Mouse (Mus musculus): ENCODE measurements around the gene 1700088E04Rik. TPM values are rescaled to one million over a fixed set of nuclear protein-coding genes. Genes with fewer than 3 reads are reported as not detected.

The 1700088E04Rik gene
- total RNA-seq, 2 experiments from 2014 or later, result 7.3 to 10.8 TPM

GRCm38 (mm10) chr15:79100391-79100790 lies 40.7 kb downstream of the 1700088E04Rik start:
- no peak for DNase-seq (ENCODE audit: low spot score in 2 of 2)

- no peak for DNase-seq (ENCODE audit: low spot score in 2 of 2)
Observed at GRCm38 (mm10) chr15:79099456-79099855, 41.6 kb downstream of the 1700088E04Rik start.

- no peak for DNase-seq (ENCODE audit: low spot score in 2 of 2)
Observed at GRCm38 (mm10) chr15:79098868-79099267, 42.2 kb downstream of the 1700088E04Rik start.

- no peak for DNase-seq (ENCODE audit: low spot score in 2 of 2)
Observed at GRCm38 (mm10) chr15:79098220-79098619, 42.8 kb downstream of the 1700088E04Rik start.

GRCm38 (mm10) chr15:79097611-79098025 lies 43.4 kb downstream of the 1700088E04Rik start:
- peak; percentile 24 to 26 for DNase-seq (ENCODE audit: low spot score in 2 of 2)

- no peak for DNase-seq (ENCODE audit: low spot score in 2 of 2)
Observed at GRCm38 (mm10) chr15:79097135-79097534, 43.9 kb downstream of the 1700088E04Rik start.

GRCm38 (mm10) chr15:79096556-79096955 lies 44.5 kb downstream of the 1700088E04Rik start:
- no peak for DNase-seq (ENCODE audit: low spot score in 2 of 2)

GRCm38 (mm10) chr15:79095483-79095882 lies 45.6 kb downstream of the 1700088E04Rik start:
- DNase-seq (ENCODE audit: low spot score in 2 of 2), result no peak

GRCm38 (mm10) chr15:79093083-79093839 lies 47.8 kb downstream of the 1700088E04Rik start:
- peak; percentile 28 to 36 for DNase-seq (ENCODE audit: low spot score in 2 of 2)

- no peak for DNase-seq (ENCODE audit: low spot score in 2 of 2)
Observed at GRCm38 (mm10) chr15:79092284-79092683, 48.8 kb downstream of the 1700088E04Rik start.

GRCm38 (mm10) chr15:79079567-79079966 lies 61.5 kb downstream of the 1700088E04Rik start:
- DNase-seq (ENCODE audit: low spot score in 2 of 2), result no peak

Other genes with a start within 250 kb of the 1700088E04Rik start
- gene Gm49510, start 241.6 kb downstream of the 1700088E04Rik start, total RNA-seq (2021), result under 1 TPM in 1 of 2 experiments, not detected in 1; 0.52 TPM
- 10 to 100 TPM; 33.8 to 39.9 TPM for gene Sh3bp1, start 241.5 kb downstream of the 1700088E04Rik start, total RNA-seq (2021)
- gene Pdxp, start 227.3 kb downstream of the 1700088E04Rik start, total RNA-seq (2021), result 100 to 1,000 TPM; 178 to 191 TPM
- 10 to 100 TPM; 26.4 to 26.8 TPM for gene Lgals1, start 214.5 kb downstream of the 1700088E04Rik start, total RNA-seq (2021)
- 10 to 100 TPM; 37.3 to 44.0 TPM for gene Nol12, start 206.3 kb downstream of the 1700088E04Rik start, total RNA-seq (2021)
- gene Triobp, start 193.5 kb downstream of the 1700088E04Rik start, total RNA-seq (2021), result 10 to 100 TPM; 11.0 to 11.3 TPM
- 10 to 100 TPM; 79.6 to 93.8 TPM for gene H1f0, start 112.8 kb downstream of the 1700088E04Rik start, total RNA-seq (2021)
- under 1 TPM; 0.82 to 0.98 TPM for gene Galr3, start 99.4 kb downstream of the 1700088E04Rik start, total RNA-seq (2021)
- gene Ankrd54, start 78.4 kb downstream of the 1700088E04Rik start, total RNA-seq (2021), result 10 to 100 TPM; 17.8 to 24.9 TPM
- gene Eif3l, start 66.1 kb downstream of the 1700088E04Rik start, total RNA-seq (2021), result 10 to 100 TPM; 66.5 to 68.2 TPM
- gene Micall1, start 32.4 kb downstream of the 1700088E04Rik start, total RNA-seq (2021), result 10 to 100 TPM; 22.2 to 26.8 TPM
- 100 to 1,000 TPM; 102 to 111 TPM for gene Polr2f, start 244 bp downstream of the 1700088E04Rik start, total RNA-seq (2021)
- gene Sox10, start 24.0 kb upstream of the 1700088E04Rik start, total RNA-seq (2021), result 10 to 100 TPM; 19.6 to 26.1 TPM
- gene Pick1, start 87.9 kb upstream of the 1700088E04Rik start, total RNA-seq (2021), result 10 to 100 TPM; 47.1 to 54.0 TPM
- under 1 TPM; 0.16 to 0.42 TPM for gene Gm49486, start 88.1 kb upstream of the 1700088E04Rik start, total RNA-seq (2021)
- not detected for gene Slc16a8, start 113.5 kb upstream of the 1700088E04Rik start, total RNA-seq (2021)
- gene Baiap2l2, start 144.3 kb upstream of the 1700088E04Rik start, total RNA-seq (2021), result 1 to 10 TPM; 3.1 to 4.9 TPM
- gene Pla2g6, start 187.1 kb upstream of the 1700088E04Rik start, total RNA-seq (2021), result 10 to 100 TPM; 18.4 to 21.2 TPM
- gene Maff, start 205.4 kb upstream of the 1700088E04Rik start, total RNA-seq (2021), result 1 to 10 TPM; 1.8 to 2.8 TPM